Comparison of ENCODE assay signal across 8 mouse cellular contexts in the genomic region with DNA sequence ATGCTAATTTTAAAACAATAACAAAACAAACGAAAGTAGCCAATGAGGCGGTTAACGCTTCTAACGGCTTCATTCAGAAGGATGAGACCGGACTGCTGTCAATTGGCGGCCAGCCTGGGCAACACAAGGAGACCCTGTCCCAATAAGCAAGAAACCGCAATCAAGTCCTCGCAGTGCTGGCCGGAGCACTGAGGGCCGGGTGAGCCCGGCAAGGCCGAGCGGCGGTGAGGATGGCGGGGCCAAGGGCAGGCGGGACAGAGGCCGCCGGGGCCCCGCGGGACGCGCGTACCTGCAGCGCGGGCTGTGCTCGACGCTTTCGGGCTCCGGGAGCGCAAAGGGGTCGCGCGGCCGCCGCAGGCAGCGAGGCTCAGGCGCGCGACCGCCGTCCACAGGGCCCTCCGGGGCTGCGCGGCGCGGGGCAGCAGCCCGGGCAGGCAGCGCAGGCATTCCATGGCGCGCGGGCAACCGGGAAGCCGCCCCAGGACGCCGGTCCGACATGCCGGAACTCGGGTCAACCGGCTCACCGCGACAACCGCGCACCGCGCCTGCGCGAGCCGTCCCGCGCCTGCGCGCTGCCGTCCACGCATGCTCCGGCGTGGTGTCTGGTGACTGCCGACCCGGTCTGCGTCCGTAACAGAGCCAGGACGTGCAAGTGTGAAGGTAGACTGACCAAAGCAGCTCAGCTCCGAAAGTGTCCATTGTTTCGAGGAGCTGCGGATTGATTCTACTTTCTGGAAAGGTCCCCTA. TPM values are rescaled to one million over a fixed set of nuclear protein-coding genes. Genes with fewer than 3 reads are reported as not detected.
DNase-seq lines count a peak whose midpoint lies in the region; ATAC-seq and TF ChIP-seq lines count a peak whose summit lies in the region.

A gene (minus strand): TSS at position 587 of the 747 bp plus-strand sequence.

- H3K9me3 ChIP-seq in ES-E14 (ENCODE audit: control insufficient read depth, insufficient read depth, low read depth, low read length): no peaks in the 10 kb centered on the region
- no peaks in the 10 kb centered on the region for H3K9me3 ChIP-seq in forebrain, embryonic 16.5 days (ENCODE audit: control insufficient read depth, low read length)
- H3K9me3 ChIP-seq in lung, embryonic 14.5 days (ENCODE audit: low read depth, low read length): no peaks in the 10 kb centered on the region

- peak; percentile 82 for TF ChIP-seq POLR2A in olfactory bulb, adult 2 months (IDR thresholded peaks at IDR 0.05; ENCODE audit: insufficient read depth, low read depth, low read length)
- peak; percentile 81 for TF ChIP-seq POLR2A in thymus, adult 2 months (IDR thresholded peaks at IDR 0.05; ENCODE audit: control insufficient read depth, extremely low read depth, insufficient read depth, low read length, poor library complexity)

- under 1% methylated on average over 78 of the region's 84 CpGs for WGBS in forebrain, embryonic 16.5 days
- WGBS in lung, embryonic 14.5 days: under 1% methylated on average over 81 of the region's 84 CpGs
- WGBS in olfactory bulb, adult 2 months: under 1% methylated on average over 84 of the region's 84 CpGs
- under 1% methylated on average over 84 of the region's 84 CpGs for WGBS in thymus, adult 2 months

- peak within 1 kb of the TSS; percentile 71 to 86 for H3K4me3 ChIP-seq in ES-E14 (ENCODE audit: insufficient read depth in 1 of 2, low read depth in 1 of 2, low read length in 2 of 2, poor library complexity in 1 of 2, severe bottlenecking in 1 of 2)
- H3K4me3 ChIP-seq in forebrain, embryonic 16.5 days (replicated peaks; ENCODE audit: low read length): peak within 1 kb of the TSS; percentile 84
- H3K4me3 ChIP-seq in layer of hippocampus, adult 2 months: peak within 1 kb of the TSS; percentile 83
- peak within 1 kb of the TSS; percentile 90 for H3K4me3 ChIP-seq in lung, embryonic 14.5 days (ENCODE audit: low read depth, low read length)
- peak within 1 kb of the TSS; percentile 93 for H3K4me3 ChIP-seq in olfactory bulb, adult 2 months (ENCODE audit: insufficient read depth, low read depth, low read length)
- H3K4me3 ChIP-seq in thymus, adult 2 months (ENCODE audit: control insufficient read depth, insufficient read depth, low read length): peak within 1 kb of the TSS; percentile 85

- H3K36me3 ChIP-seq in ES-E14 (ENCODE audit: control insufficient read depth, insufficient read depth, low read length, poor library complexity, severe bottlenecking): peaks cover 2% of the 10 kb centered on the region; the same call in 1 of the 2 replicates
- no peaks in the 10 kb centered on the region for H3K36me3 ChIP-seq in forebrain, embryonic 16.5 days (ENCODE audit: control insufficient read depth, insufficient read depth)
- H3K36me3 ChIP-seq in lung, embryonic 14.5 days (ENCODE audit: insufficient read depth): peaks cover 7% of the 10 kb centered on the region; the same call in 1 of the 2 replicates
- H3K36me3 ChIP-seq in thymus, adult 2 months (ENCODE audit: control insufficient read depth, insufficient read depth, low read length): no peaks in the 10 kb centered on the region

- peak; percentile 56 for DNase-seq in ES-E14 (ENCODE audit: low read depth, low spot score)
- peak; percentile 92 for DNase-seq in cerebellum, adult 11-12 months
- peak; percentile 90 to 91 for DNase-seq in heart, postnatal 36 days
- peak; percentile 85 to 87 for DNase-seq in layer of hippocampus, adult 2 months (ENCODE audit: low spot score in 2 of 2)
- DNase-seq in lung, embryonic 14.5 days: peak; percentile 94
- DNase-seq in thymus, adult 2 months: peak; percentile 85

- H3K27ac ChIP-seq in ES-E14 (ENCODE audit: insufficient read depth, low read depth, low read length, poor library complexity, severe bottlenecking): no peak within 1 kb of the TSS
- peak within 1 kb of the TSS; percentile 46; the same call in 1 of the 2 replicates for H3K27ac ChIP-seq in forebrain, embryonic 16.5 days (ENCODE audit: low read length)
- peak within 1 kb of the TSS; percentile 77 for H3K27ac ChIP-seq in layer of hippocampus, adult 2 months
- peak within 1 kb of the TSS; percentile 70 for H3K27ac ChIP-seq in lung, embryonic 14.5 days (ENCODE audit: low read depth)
- peak within 1 kb of the TSS; percentile 49 for H3K27ac ChIP-seq in olfactory bulb, adult 2 months (ENCODE audit: insufficient read depth, low read depth, low read length)
- no peak within 1 kb of the TSS for H3K27ac ChIP-seq in thymus, adult 2 months (ENCODE audit: control insufficient read depth, insufficient read depth, low read length)

- intact Hi-C loops in heart, postnatal 36 days (cut with DNase I): loop anchor here (5.0 kb wide), 1 partner anchor 188 kb away; a partner anchor contains a TSS

- no peaks in the 10 kb centered on the region for H3K27me3 ChIP-seq in forebrain, embryonic 16.5 days (replicated peaks; ENCODE audit: control insufficient read depth, insufficient read depth, low read length)
- H3K27me3 ChIP-seq in lung, embryonic 14.5 days (ENCODE audit: insufficient read depth, low read length): no peaks in the 10 kb centered on the region
- H3K27me3 ChIP-seq in thymus, adult 2 months (ENCODE audit: control insufficient read depth, insufficient read depth, low read length): no peaks in the 10 kb centered on the region

- peak within 1 kb of the TSS; percentile 84 for H3K9ac ChIP-seq in ES-E14 (ENCODE audit: insufficient read depth, low read depth, low read length, poor library complexity, severe bottlenecking)
- peak within 1 kb of the TSS; percentile 88 for H3K9ac ChIP-seq in forebrain, embryonic 16.5 days (replicated peaks; ENCODE audit: low read depth, low read length)
- H3K9ac ChIP-seq in lung, embryonic 14.5 days: peak within 1 kb of the TSS; percentile 84

- no peak for TF ChIP-seq CTCF in layer of hippocampus, adult 2 months (conservative IDR thresholded peaks at IDR 0.05)
- no peak for TF ChIP-seq CTCF in lung, embryonic 14.5 days (IDR thresholded peaks at IDR 0.05; ENCODE audit: low read depth)
- 0 out of 2 replicates have a peak, but pooled peaks have one; percentile 11 for TF ChIP-seq CTCF in olfactory bulb, adult 2 months (IDR thresholded peaks at IDR 0.05; ENCODE audit: insufficient read depth, low read depth, low read length)
- TF ChIP-seq CTCF in thymus, adult 2 months (IDR thresholded peaks at IDR 0.05; ENCODE audit: borderline replicate concordance, control insufficient read depth, extremely low read depth, insufficient read depth, low read length, poor library complexity): 0 out of 2 replicates have a peak, but pooled peaks have one; percentile 40

- in situ Hi-C loops in ES-E14 (cut with MboI; ENCODE audit: low sequenced_read_pairs in 2 of 2, unreplicated experiment in 2 of 2): no loop called here

- no peaks in the 10 kb centered on the region; a peak in 1 of 4 replicates for H3K4me1 ChIP-seq in ES-E14 (ENCODE audit: control insufficient read depth in 2 of 2, insufficient read depth in 2 of 2, low read length in 2 of 2, poor library complexity in 1 of 2)
- peaks cover 18% of the 10 kb centered on the region for H3K4me1 ChIP-seq in forebrain, embryonic 16.5 days (replicated peaks; ENCODE audit: control insufficient read depth, insufficient read depth, low read length)
- peaks cover 7% of the 10 kb centered on the region; the same call in 1 of the 2 replicates for H3K4me1 ChIP-seq in lung, embryonic 14.5 days (ENCODE audit: insufficient read depth)
- H3K4me1 ChIP-seq in olfactory bulb, adult 2 months (ENCODE audit: control insufficient read depth, insufficient read depth, low read length): peaks cover 3% of the 10 kb centered on the region
- H3K4me1 ChIP-seq in thymus, adult 2 months (replicated peaks; ENCODE audit: control insufficient read depth, insufficient read depth, low read length): peaks cover 6% of the 10 kb centered on the region

- peak within 1 kb of the TSS; percentile 66 for H3K4me2 ChIP-seq in forebrain, embryonic 16.5 days (ENCODE audit: low read length)
- H3K4me2 ChIP-seq in lung, embryonic 14.5 days: peak within 1 kb of the TSS; percentile 87

- peak; percentile 96 for ATAC-seq in forebrain, embryonic 16.5 days
- ATAC-seq in lung, embryonic 14.5 days (ENCODE audit: insufficient read depth): peak; percentile 95

TF ChIP-seq in ES-E14, 5 proteins besides CTCF, POLR2A, EP300 and RAD21:
- TF ChIP-seq HCFC1 (IDR thresholded peaks at IDR 0.05; ENCODE audit: borderline replicate concordance, insufficient read depth, low read length) (no peak; the same call in 1 of the 2 replicates), ZNF384 (IDR thresholded peaks at IDR 0.05; ENCODE audit: low read depth, low read length) (no peak), ZC3H11A (IDR thresholded peaks at IDR 0.05; ENCODE audit: borderline replicate concordance, low read depth, low read length) (no peak), MAFK (IDR thresholded peaks at IDR 0.05; ENCODE audit: insufficient read depth, low read depth, low read length) (no peak), CHD2 (IDR thresholded peaks at IDR 0.05; ENCODE audit: low read depth, low read length) (no peak)

RNA-seq across cellular contexts. Expression of the gene that starts here (rescaled TPM):
- 18.3 TPM in 2 replicates for total RNA-seq in ES-E14 (2012; rRNA removed)
- 16.5 and 17.3 TPM in 2 replicates for polyA plus RNA-seq in forebrain, embryonic 16.5 days (2015; fragmentation: Nextera tagmentation; extraction: Ambion mirVana)
- 10 to 100 TPM; 45.8 to 49.0 TPM for total RNA-seq in heart, postnatal 36 days (2021)
- total RNA-seq in layer of hippocampus, adult 2 months (2021): 10 to 100 TPM; 56.5 to 67.1 TPM
- polyA plus RNA-seq in lung, embryonic 14.5 days (2014; fragmentation: Nextera tagmentation; extraction: Ambion mirVana): 25.9 and 26.5 TPM in 2 replicates
- not detected in 2 replicates for polyA plus RNA-seq in olfactory bulb, adult 2 months (2012; ENCODE audit: insufficient read depth, insufficient read length, low replicate concordance, missing spikeins)
- 39.1 and 47.1 TPM in 2 replicates for polyA plus RNA-seq in thymus, adult 2 months (2012; rRNA removed)

Comparison
In these comparisons a context has a peak if more than half of its experiments do, and no peak if none do; other contexts are left out.
1. H3K27ac ChIP-seq: peak in forebrain, embryonic 16.5 days (single experiment), layer of hippocampus, adult 2 months (single experiment), lung, embryonic 14.5 days (single experiment) and olfactory bulb, adult 2 months (single experiment); none in ES-E14 (single experiment) and thymus, adult 2 months (single experiment).
2. CTCF ChIP-seq: peak in olfactory bulb, adult 2 months (single experiment) and thymus, adult 2 months (single experiment); none in layer of hippocampus, adult 2 months (single experiment) and lung, embryonic 14.5 days (single experiment).
3. Peak in every context shown above with its lines, with median percentiles within 50 percentile points of each other: DNase-seq, H3K4me3 ChIP-seq and H3K9ac ChIP-seq.